Mouse (Mus musculus) heart, embryonic 12.5 days (tissue): ENCODE results near the gene Hist2h2aa1. TPM values are rescaled to one million over a fixed set of nuclear protein-coding genes. Genes with fewer than 3 reads are reported as not detected.

Source experiments
- ATAC-seq: fragments of 200-750 bp; cut with Nextera tagmentation; 2 replicates; pipeline ENCODE4 v1.8.0; 2017; ENCODE audit warnings: moderate TSS enrichment, moderate library complexity; ENCODE audit not compliant: insufficient number of reproducible peaks, low FRiP score
- H3K27ac ChIP-seq: fragments of 300-500 bp; sonication (generic); 2 replicates; pipeline ENCODE4 v1.5.1; 2016; ENCODE audit warnings: mild to moderate bottlenecking, moderate library complexity; ENCODE audit not compliant: poor library complexity, severe bottlenecking
- H3K27me3 ChIP-seq: fragments of 300-500 bp; sonication (generic); replicated peaks from 2 replicates; pipeline ENCODE4 v1.6.1; 2016; ENCODE audit warnings: mild to moderate bottlenecking, moderate library complexity
- H3K36me3 ChIP-seq: fragments of 300-500 bp; sonication (generic); 2 replicates; pipeline ENCODE4 v1.6.1; 2016; ENCODE audit warnings: mild to moderate bottlenecking, moderate library complexity
- H3K4me1 ChIP-seq: fragments of 300-500 bp; sonication (generic); replicated peaks from 2 replicates; pipeline ENCODE4 v1.6.1; 2016; ENCODE audit warnings: mild to moderate bottlenecking
- H3K4me2 ChIP-seq: fragments of 300-500 bp; sonication (generic); 2 replicates; pipeline ENCODE4 v1.6.1; 2016; ENCODE audit warnings: mild to moderate bottlenecking, moderate library complexity
- H3K4me3 ChIP-seq: fragments of 300-500 bp; sonication (generic); 2 replicates; pipeline ENCODE4 v1.5.1; 2016; ENCODE audit warnings: mild to moderate bottlenecking
- H3K9ac ChIP-seq: fragments of 300-500 bp; sonication (generic); 2 replicates; pipeline ENCODE4 v1.6.1; 2016; ENCODE audit warnings: mild to moderate bottlenecking, moderate library complexity
- H3K9me3 ChIP-seq: fragments of 300-500 bp; sonication (generic); replicated peaks from 2 replicates; pipeline ENCODE4 v1.6.1; 2016; ENCODE audit warnings: mild to moderate bottlenecking, moderate library complexity
- WGBS: fragments of 180-500 bp; shearing (Covaris S2); methylation state at CpG from one replicate; pipeline ENCODE4 v1.1.7; 2016; 5-methylcytosine and 5-hydroxymethylcytosine counted together
- microRNA-seq: library from miRNA; unstranded; fragments of <30 nt; microRNA quantifications from one replicate; pipeline ENCODE4, GENCODE M21; 2017
- polyA plus RNA-seq: library from polyadenylated mRNA; unstranded; fragments of >200 nt; fragmentation: Nextera tagmentation; extraction: Ambion mirVana; gene quantifications from 2 replicates; pipeline ENCODE4 v1.2.1, GENCODE M21; 2016

Gene Hist2h2aa1
- polyA plus RNA-seq, 1 experiment from 2014 or later, result 6.2 TPM

- 55% methylated on average over 6 of the region's 6 CpGs for WGBS
Observed at GRCm38 (mm10) chr3:96292641-96293040, 47.3 kb downstream of the Hist2h2aa1 start.

GRCm38 (mm10) chr3:96293368-96293767, 48.1 kb downstream of the Hist2h2aa1 start:
- WGBS, result 43% methylated on average over 5 of the region's 5 CpGs
- Histone ChIP-seq H3K4me1 (no peaks in the 10 kb centered on the region), H3K9me3 (peaks cover 6% of the 10 kb centered on the region; the same call in 1 of the 2 replicates)

More at GRCm38 (mm10) chr3:96292641-96293040, 47.3 kb downstream of the Hist2h2aa1 start:
- no peak for ATAC-seq
- H3K4me2 ChIP-seq, result no peak overlapping the region
- H3K9me3 ChIP-seq, result peaks cover 6% of the 10 kb centered on the region; the same call in 1 of the 2 replicates
- H3K9ac ChIP-seq, result no peak overlapping the region
- H3K27me3 ChIP-seq, result 0 out of 2 replicates have a peak, but pooled peaks cover 7% of the 10 kb centered on the region
- no peaks in the 10 kb centered on the region for H3K4me1 ChIP-seq
- no peak overlapping the region for H3K4me3 ChIP-seq
- no peaks in the 10 kb centered on the region for H3K36me3 ChIP-seq
- H3K27ac ChIP-seq, result no peak overlapping the region

GRCm38 (mm10) chr3:96293787-96294186, 48.5 kb downstream of the Hist2h2aa1 start, which contains the start of gene Fcgr1:
TSS of gene Fcgr1 (minus strand) at chr3:96293969.
- Histone ChIP-seq H3K27ac (no peak within 1 kb of the TSS), H3K9me3 (peaks cover 6% of the 10 kb centered on the region; the same call in 1 of the 2 replicates), H3K4me3 (no peak within 1 kb of the TSS), H3K36me3 (no peaks in the 10 kb centered on the region), H3K27me3 (0 out of 2 replicates have a peak, but pooled peaks cover 7% of the 10 kb centered on the region), H3K9ac (no peak within 1 kb of the TSS), H3K4me1 (no peaks in the 10 kb centered on the region), H3K4me2 (no peak within 1 kb of the TSS)
- 67% methylated on average over 4 of the region's 4 CpGs for WGBS
- ATAC-seq, result no peak

More at GRCm38 (mm10) chr3:96293368-96293767, 48.1 kb downstream of the Hist2h2aa1 start:
- H3K4me3 ChIP-seq, result no peak overlapping the region
- no peak overlapping the region for H3K27ac ChIP-seq
- H3K4me2 ChIP-seq, result no peak overlapping the region
- ATAC-seq, result no peak
- H3K27me3 ChIP-seq, result 0 out of 2 replicates have a peak, but pooled peaks cover 7% of the 10 kb centered on the region
- no peak overlapping the region for H3K9ac ChIP-seq
- no peaks in the 10 kb centered on the region for H3K36me3 ChIP-seq

Small RNA genes lying within 50 kb of the gene (microRNA-seq; reads per million reads assigned to microRNA genes)
- gene Gm44492 (not detected), gene Gm47311 (not detected), gene Gm47313 (not detected)

Other genes with a start within 250 kb of the Hist2h2aa1 start
- gene Plekho1, start 249.5 kb upstream of the Hist2h2aa1 start, polyA plus RNA-seq, result 76.1 and 80.8 TPM in 2 replicates
- 30.0 and 32.8 TPM in 2 replicates for gene Vps45, start 187.0 kb upstream of the Hist2h2aa1 start, polyA plus RNA-seq
- 20.7 and 22.2 TPM in 2 replicates for gene Otud7b, start 141.0 kb upstream of the Hist2h2aa1 start, polyA plus RNA-seq
- 9.0 and 10.7 TPM in 2 replicates for gene Mtmr11, start 83.5 kb upstream of the Hist2h2aa1 start, polyA plus RNA-seq
- gene Sf3b4, start 73.2 kb upstream of the Hist2h2aa1 start, polyA plus RNA-seq, result 107 and 108 TPM in 2 replicates
- 20.3 and 21.7 TPM in 2 replicates for gene Sv2a, start 64.3 kb upstream of the Hist2h2aa1 start, polyA plus RNA-seq
- 44.4 and 45.6 TPM in 2 replicates for gene Bola1, start 25.8 kb upstream of the Hist2h2aa1 start, polyA plus RNA-seq
- not detected in 2 replicates for gene Hist2h2ab, start 25.6 kb upstream of the Hist2h2aa1 start, polyA plus RNA-seq
- 4.4 and 5.9 TPM in 2 replicates for gene Hist2h2ac, start 24.6 kb upstream of the Hist2h2aa1 start, polyA plus RNA-seq
- gene Hist2h2be, start 24.4 kb upstream of the Hist2h2aa1 start, polyA plus RNA-seq, result 5.0 and 5.7 TPM in 2 replicates
- gene Hist2h3c2, start 6.4 kb upstream of the Hist2h2aa1 start, polyA plus RNA-seq, result 2.5 and 3.7 TPM in 2 replicates
- 38.3 and 41.2 TPM in 2 replicates for gene Hist2h2aa2, start 5.2 kb upstream of the Hist2h2aa1 start, polyA plus RNA-seq
- 0.64 and 1.4 TPM in 2 replicates for gene Hist2h3c1, start 1.2 kb downstream of the Hist2h2aa1 start, polyA plus RNA-seq
- 3.2 and 3.7 TPM in 2 replicates for gene Hist2h4, start 17.8 kb downstream of the Hist2h2aa1 start, polyA plus RNA-seq
- gene Hist2h3b, start 23.2 kb downstream of the Hist2h2aa1 start, polyA plus RNA-seq, result 23.4 and 26.5 TPM in 2 replicates
- 4.0 and 6.5 TPM in 2 replicates for gene Hist2h2bb, start 24.3 kb downstream of the Hist2h2aa1 start, polyA plus RNA-seq
- gene Fcgr1, start 48.5 kb downstream of the Hist2h2aa1 start, polyA plus RNA-seq, result 0.71 and 0.82 TPM in 2 replicates
- gene BC107364, start 206.8 kb downstream of the Hist2h2aa1 start, polyA plus RNA-seq, result 0.72 and 0.87 TPM in 2 replicates